Comparison of ENCODE assay signal across 18 mouse cellular contexts in genomic region chr5:92927667-92928066, GRCm38 (mm10).
DNase-seq lines count a peak whose midpoint lies in the region; ATAC-seq and TF ChIP-seq lines count a peak whose summit lies in the region.
"Had no signal": no experiment of that assay in that cellular context is flagged by ENCODE, and none has a peak within 500 bp of the region (broad histone marks: within the 10 kb centered on the region; RNA-seq: fewer than 3 reads in every experiment).

No protein-coding gene starts in this region.

- peak overlapping the region; percentile 43 for H3K27ac ChIP-seq in heart, embryonic 11.5 days (ENCODE audit: low read depth, low read length)
- no peak overlapping the region for H3K27ac ChIP-seq in kidney, embryonic 14.5 days (ENCODE audit: low read depth, low read length)
- H3K27ac ChIP-seq in heart, postnatal 0 days (ENCODE audit: low read depth): peak overlapping the region; percentile 85
- no peak overlapping the region for H3K27ac ChIP-seq in midbrain, embryonic 14.5 days (replicated peaks; ENCODE audit: low read depth, low read length)
- H3K27ac ChIP-seq in forebrain, embryonic 10.5 days: no peak overlapping the region
- H3K27ac ChIP-seq: embryonic facial prominence, embryonic 12.5 days; gastrocnemius, adult 2 months; midbrain, embryonic 13.5 days had no signal

- H3K4me3 ChIP-seq in heart, embryonic 11.5 days (ENCODE audit: low read depth, low read length): no peak overlapping the region
- H3K4me3 ChIP-seq in kidney, embryonic 14.5 days (ENCODE audit: low read length): no peak overlapping the region
- no peak overlapping the region for H3K4me3 ChIP-seq in heart, postnatal 0 days (ENCODE audit: low read depth, low read length)
- H3K4me3 ChIP-seq in midbrain, embryonic 14.5 days (replicated peaks; ENCODE audit: low read depth, low read length): no peak overlapping the region
- no peak overlapping the region for H3K4me3 ChIP-seq in forebrain, embryonic 10.5 days
- H3K4me3 ChIP-seq: embryonic facial prominence, embryonic 12.5 days; gastrocnemius, adult 2 months; midbrain, embryonic 13.5 days had no signal

- no peak overlapping the region for H3K4me2 ChIP-seq in heart, embryonic 11.5 days
- no peak overlapping the region for H3K4me2 ChIP-seq in kidney, embryonic 14.5 days (replicated peaks; ENCODE audit: low read depth, low read length)
- H3K4me2 ChIP-seq in heart, postnatal 0 days (ENCODE audit: low read depth, low read length): no peak overlapping the region
- H3K4me2 ChIP-seq in midbrain, embryonic 14.5 days (ENCODE audit: low read length): no peak overlapping the region
- H3K4me2 ChIP-seq: embryonic facial prominence, embryonic 12.5 days; midbrain, embryonic 13.5 days had no signal

- no peaks in the 10 kb centered on the region for H3K9me3 ChIP-seq in heart, embryonic 11.5 days (replicated peaks; ENCODE audit: control insufficient read depth, low read length)
- H3K9me3 ChIP-seq in kidney, embryonic 14.5 days (ENCODE audit: control insufficient read depth, low read length): no peaks in the 10 kb centered on the region
- H3K9me3 ChIP-seq in heart, postnatal 0 days (replicated peaks; ENCODE audit: control insufficient read depth, low read length): no peaks in the 10 kb centered on the region
- H3K9me3 ChIP-seq in midbrain, embryonic 14.5 days (ENCODE audit: control insufficient read depth, low read length): no peaks in the 10 kb centered on the region
- H3K9me3 ChIP-seq in forebrain, embryonic 10.5 days: no peaks in the 10 kb centered on the region
- H3K9me3 ChIP-seq: embryonic facial prominence, embryonic 12.5 days; midbrain, embryonic 13.5 days had no signal

- WGBS in heart, embryonic 11.5 days (ENCODE audit: insufficient replicate concordance): 74% methylated on average over 10 of the region's 10 CpGs
- WGBS in kidney, embryonic 14.5 days: 57% methylated on average over 10 of the region's 10 CpGs
- 50% methylated on average over 10 of the region's 10 CpGs for WGBS in heart, postnatal 0 days
- WGBS in midbrain, embryonic 14.5 days: 85% methylated on average over 10 of the region's 10 CpGs
- 93% methylated on average over 10 of the region's 10 CpGs for WGBS in forebrain, embryonic 10.5 days

- H3K4me1 ChIP-seq in heart, embryonic 11.5 days (ENCODE audit: control insufficient read depth, insufficient read depth, low read length): peaks cover 60% of the 10 kb centered on the region
- peaks cover 37% of the 10 kb centered on the region for H3K4me1 ChIP-seq in kidney, embryonic 14.5 days (ENCODE audit: control insufficient read depth, insufficient read depth, low read length)
- peaks cover 65% of the 10 kb centered on the region for H3K4me1 ChIP-seq in heart, postnatal 0 days (ENCODE audit: control insufficient read depth, insufficient read depth)
- 0 out of 2 replicates have a peak, but pooled peaks cover 5% of the 10 kb centered on the region for H3K4me1 ChIP-seq in midbrain, embryonic 14.5 days (ENCODE audit: control insufficient read depth, insufficient read depth, low read length)
- H3K4me1 ChIP-seq in forebrain, embryonic 10.5 days: peaks cover 52% of the 10 kb centered on the region

- H3K9ac ChIP-seq in heart, embryonic 11.5 days (ENCODE audit: low read depth, low read length): 0 out of 2 replicates have a peak overlapping the region, but pooled peaks have one; percentile 22
- no peak overlapping the region for H3K9ac ChIP-seq in kidney, embryonic 14.5 days (ENCODE audit: low read depth, low read length)
- peak overlapping the region; percentile 48 for H3K9ac ChIP-seq in heart, postnatal 0 days (replicated peaks; ENCODE audit: low read depth, low read length)
- no peak overlapping the region for H3K9ac ChIP-seq in midbrain, embryonic 14.5 days (replicated peaks; ENCODE audit: low read length)
- H3K9ac ChIP-seq: embryonic facial prominence, embryonic 12.5 days; midbrain, embryonic 13.5 days had no signal

- no peak for TF ChIP-seq EP300 in heart, postnatal 0 days (IDR thresholded peaks at IDR 0.05; ENCODE audit: low read depth)

- TF ChIP-seq CTCF in heart, postnatal 0 days (IDR thresholded peaks at IDR 0.05; ENCODE audit: low read depth): no peak

- DNase-seq in heart, postnatal 4 days: no peak
- peak; percentile 35 for DNase-seq in kidney, adult 18-20 months
- DNase-seq in heart, postnatal 0 days (ENCODE audit: low spot score): no peak
- peak; percentile 30 to 49 for DNase-seq in kidney, postnatal 36 days
- no peak for DNase-seq in midbrain, embryonic 14.5 days
- no peak for DNase-seq in forebrain, embryonic 10.5 days (ENCODE audit: extremely low spot score, low spot score)
- DNase-seq: adrenal gland, postnatal 36 days; cerebellum, adult 8-10 months; gastrocnemius, adult 2 months; liver; right cerebral cortex, postnatal 4 days; thymus, postnatal 36 days had no signal

- peaks cover 3% of the 10 kb centered on the region; the same call in 1 of the 2 replicates for H3K36me3 ChIP-seq in heart, embryonic 11.5 days (ENCODE audit: control insufficient read depth, insufficient read depth, low read length)
- H3K36me3 ChIP-seq in kidney, embryonic 14.5 days (ENCODE audit: control insufficient read depth, insufficient read depth, low read length): no peaks in the 10 kb centered on the region; the same call in 1 of the 2 replicates
- H3K36me3 ChIP-seq in heart, postnatal 0 days (replicated peaks; ENCODE audit: control insufficient read depth, insufficient read depth, low read length): no peaks in the 10 kb centered on the region
- H3K36me3 ChIP-seq in midbrain, embryonic 14.5 days (ENCODE audit: control insufficient read depth, insufficient read depth, low read length): no peaks in the 10 kb centered on the region
- peaks cover 65% of the 10 kb centered on the region for H3K36me3 ChIP-seq in forebrain, embryonic 10.5 days (replicated peaks)
- H3K36me3 ChIP-seq: embryonic facial prominence, embryonic 12.5 days; midbrain, embryonic 13.5 days had no signal

- no peak for ATAC-seq in heart, embryonic 11.5 days (replicated peaks; ENCODE audit: insufficient number of reproducible peaks, low FRiP score, low TSS enrichment)
- no peak for ATAC-seq in kidney, embryonic 14.5 days (ENCODE audit: low FRiP score, low TSS enrichment)
- no peak for ATAC-seq in heart, postnatal 0 days (ENCODE audit: insufficient read depth, low read depth)
- ATAC-seq in midbrain, embryonic 14.5 days (ENCODE audit: low FRiP score, low TSS enrichment): no peak
- ATAC-seq: forebrain, embryonic 16.5 days; hindbrain, embryonic 16.5 days; midbrain, embryonic 13.5 days had no signal

- H3K27me3 ChIP-seq in heart, embryonic 11.5 days (ENCODE audit: control insufficient read depth, insufficient read depth, low read length): no peaks in the 10 kb centered on the region
- no peaks in the 10 kb centered on the region for H3K27me3 ChIP-seq in kidney, embryonic 14.5 days (ENCODE audit: control insufficient read depth, insufficient read depth, low read length)
- H3K27me3 ChIP-seq in heart, postnatal 0 days (ENCODE audit: control insufficient read depth, insufficient read depth, low read length): no peaks in the 10 kb centered on the region
- H3K27me3 ChIP-seq in midbrain, embryonic 14.5 days (ENCODE audit: control insufficient read depth, insufficient read depth, low read length): no peaks in the 10 kb centered on the region
- H3K27me3 ChIP-seq in forebrain, embryonic 10.5 days (ENCODE audit: poor library complexity, severe bottlenecking): no peaks in the 10 kb centered on the region
- H3K27me3 ChIP-seq: embryonic facial prominence, embryonic 12.5 days; midbrain, embryonic 13.5 days had no signal

Comparison
In these comparisons a context has a peak if more than half of its experiments do, and no peak if none do; other contexts are left out.
1. H3K27ac ChIP-seq: peak in heart, embryonic 11.5 days (single experiment) and heart, postnatal 0 days (single experiment); none in kidney, embryonic 14.5 days (single experiment), midbrain, embryonic 14.5 days (single experiment) and forebrain, embryonic 10.5 days (single experiment).
2. H3K9ac ChIP-seq: peak in heart, embryonic 11.5 days (single experiment) and heart, postnatal 0 days (single experiment); none in kidney, embryonic 14.5 days (single experiment) and midbrain, embryonic 14.5 days (single experiment).
3. DNase-seq: peak in kidney, adult 18-20 months (single experiment) and kidney, postnatal 36 days (2 of 2); none in heart, postnatal 4 days (single experiment), heart, postnatal 0 days (single experiment), midbrain, embryonic 14.5 days (single experiment) and forebrain, embryonic 10.5 days (single experiment).